Mouse (Mus musculus): ENCODE measurements around the gene Sema4c. TPM values are rescaled to one million over a fixed set of nuclear protein-coding genes. Genes with fewer than 3 reads are reported as not detected.
A peak's percentile ranks its signal among the peaks of the same experiment; 100 is the strongest.

Gene Sema4c
- total and polyA plus RNA-seq, 3 experiments = 0.87 TPM; not detected in 2

GRCm38 (mm10) chr1:36545845-36546600 lies 12.1 kb downstream of the Sema4c start:
- TF ChIP-seq GATA2 (IDR thresholded peaks at IDR 0.05; ENCODE audit: borderline replicate concordance, low read depth, low read length) (no peak), POLR2AphosphoS5 (IDR thresholded peaks at IDR 0.05; ENCODE audit: insufficient replicate concordance, low read depth, low read length) (no peak), TAL1 (conservative IDR thresholded peaks at IDR 0.05; ENCODE audit: low read depth, low read length) (no peak), GATA1 (IDR thresholded peaks at IDR 0.05; ENCODE audit: borderline replicate concordance, low read length) (no peak), CTCF (IDR thresholded peaks at IDR 0.05; ENCODE audit: low read depth, low read length) (no peak)
- DNase-seq (ENCODE audit: low spot score) (no peak), ATAC-seq (ENCODE audit: extremely low read depth, insufficient number of reproducible peaks, low FRiP score, poor library complexity, severe bottlenecking) (no peak)
- peaks cover 42% of the 10 kb centered on the region for H3K36me3 ChIP-seq (replicated peaks)
- no peaks in the 10 kb centered on the region for H3K9me3 ChIP-seq (replicated peaks)
- peaks cover 23% of the 10 kb centered on the region for H3K4me1 ChIP-seq (ENCODE audit: insufficient read depth, low read depth, low read length)
- peaks cover 18% of the 10 kb centered on the region for H3K27me3 ChIP-seq (ENCODE audit: insufficient read depth, low read length)
- peak overlapping the region; percentile 81 for H3K4me3 ChIP-seq (ENCODE audit: low read depth, low read length)

DNA sequence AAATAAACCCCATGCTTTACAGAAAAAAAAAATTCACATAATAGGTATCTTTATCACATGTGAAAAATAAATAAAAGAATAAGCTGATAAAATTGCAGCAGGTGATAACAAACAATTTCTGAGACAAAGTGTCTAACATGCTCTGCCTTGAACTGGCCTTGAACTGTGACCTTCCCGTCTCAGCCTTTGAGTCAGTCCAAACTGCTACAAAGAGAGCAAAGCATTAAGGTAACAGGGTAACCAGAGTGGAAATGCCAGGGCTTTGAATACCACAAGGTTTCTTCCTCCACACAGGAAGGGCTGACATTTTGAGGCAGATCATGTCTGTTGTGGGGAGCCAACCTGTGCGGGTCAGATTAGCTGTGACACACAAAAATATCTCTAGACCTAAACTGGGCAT lies 12.8 kb downstream of the Sema4c start:
- H3K4me1 ChIP-seq (ENCODE audit: insufficient read depth, low read depth, low read length) = peaks cover 23% of the 10 kb centered on the region
- DNase-seq (ENCODE audit: low spot score) (no peak), ATAC-seq (ENCODE audit: extremely low read depth, insufficient number of reproducible peaks, low FRiP score, poor library complexity, severe bottlenecking) (no peak)
- no peak overlapping the region for H3K4me3 ChIP-seq (ENCODE audit: low read depth, low read length)
- peaks cover 13% of the 10 kb centered on the region for H3K27me3 ChIP-seq (ENCODE audit: insufficient read depth, low read length)
- no peak for TF ChIP-seq POLR2AphosphoS5 (IDR thresholded peaks at IDR 0.05; ENCODE audit: insufficient replicate concordance, low read depth, low read length)
- no peak for TF ChIP-seq TAL1 (conservative IDR thresholded peaks at IDR 0.05; ENCODE audit: low read depth, low read length)
- TF ChIP-seq CTCF (IDR thresholded peaks at IDR 0.05; ENCODE audit: low read depth, low read length) = no peak
- no peak for TF ChIP-seq GATA1 (IDR thresholded peaks at IDR 0.05; ENCODE audit: borderline replicate concordance, low read length)
- TF ChIP-seq GATA2 (IDR thresholded peaks at IDR 0.05; ENCODE audit: borderline replicate concordance, low read depth, low read length) = no peak
- H3K36me3 ChIP-seq (replicated peaks) = peaks cover 48% of the 10 kb centered on the region
- H3K9me3 ChIP-seq (replicated peaks) = no peaks in the 10 kb centered on the region

- Histone ChIP-seq H3K27me3 (ENCODE audit: insufficient read depth, low read length) (no peaks in the 10 kb centered on the region), H3K4me1 (ENCODE audit: insufficient read depth, low read depth, low read length) (peaks cover 23% of the 10 kb centered on the region), H3K36me3 (replicated peaks) (peaks cover 72% of the 10 kb centered on the region), H3K9me3 (replicated peaks) (no peaks in the 10 kb centered on the region), H3K4me3 (ENCODE audit: low read depth, low read length) (no peak overlapping the region)
- TF ChIP-seq GATA1 (IDR thresholded peaks at IDR 0.05; ENCODE audit: borderline replicate concordance, low read length) (no peak), GATA2 (IDR thresholded peaks at IDR 0.05; ENCODE audit: borderline replicate concordance, low read depth, low read length) (no peak), POLR2AphosphoS5 (IDR thresholded peaks at IDR 0.05; ENCODE audit: insufficient replicate concordance, low read depth, low read length) (no peak), CTCF (IDR thresholded peaks at IDR 0.05; ENCODE audit: low read depth, low read length) (no peak), TAL1 (conservative IDR thresholded peaks at IDR 0.05; ENCODE audit: low read depth, low read length) (no peak)
- no peak for ATAC-seq (ENCODE audit: extremely low read depth, insufficient number of reproducible peaks, low FRiP score, poor library complexity, severe bottlenecking)
- DNase-seq (ENCODE audit: low spot score) = no peak
Observed at GRCm38 (mm10) chr1:36542925-36543324, 15.2 kb downstream of the Sema4c start.

DNA sequence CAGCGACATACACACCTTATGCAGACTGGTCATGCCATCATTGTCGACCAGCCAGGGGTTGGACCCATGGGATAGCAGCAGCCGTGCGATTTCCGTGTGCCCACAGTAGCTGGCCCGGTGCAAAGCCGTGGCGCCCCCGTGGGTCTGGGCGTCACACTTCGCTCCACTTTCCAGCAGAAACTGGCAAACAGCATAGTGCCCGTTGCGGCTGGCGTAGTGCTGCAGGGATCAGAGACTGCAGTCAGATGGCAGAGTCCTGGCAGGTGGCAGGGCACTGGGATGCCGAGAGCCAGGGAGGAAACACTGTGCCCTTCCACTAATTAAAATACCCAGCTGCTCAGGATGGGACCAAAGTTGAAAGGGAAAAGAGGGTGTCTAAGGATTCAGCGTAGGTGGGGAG lies 16.3 kb downstream of the Sema4c start:
- no peaks in the 10 kb centered on the region for H3K9me3 ChIP-seq (replicated peaks)
- peaks cover 17% of the 10 kb centered on the region for H3K4me1 ChIP-seq (ENCODE audit: insufficient read depth, low read depth, low read length)
- H3K36me3 ChIP-seq (replicated peaks) = peaks cover 79% of the 10 kb centered on the region
- DNase-seq (ENCODE audit: low spot score) (no peak), ATAC-seq (ENCODE audit: extremely low read depth, insufficient number of reproducible peaks, low FRiP score, poor library complexity, severe bottlenecking) (no peak)
- no peaks in the 10 kb centered on the region for H3K27me3 ChIP-seq (ENCODE audit: insufficient read depth, low read length)
- H3K4me3 ChIP-seq (ENCODE audit: low read depth, low read length) = no peak overlapping the region
- no peak for TF ChIP-seq GATA1 (IDR thresholded peaks at IDR 0.05; ENCODE audit: borderline replicate concordance, low read length)
- TF ChIP-seq CTCF (IDR thresholded peaks at IDR 0.05; ENCODE audit: low read depth, low read length) = no peak
- TF ChIP-seq POLR2AphosphoS5 (IDR thresholded peaks at IDR 0.05; ENCODE audit: insufficient replicate concordance, low read depth, low read length) = no peak
- no peak for TF ChIP-seq TAL1 (conservative IDR thresholded peaks at IDR 0.05; ENCODE audit: low read depth, low read length)
- TF ChIP-seq GATA2 (IDR thresholded peaks at IDR 0.05; ENCODE audit: borderline replicate concordance, low read depth, low read length) = no peak

DNA sequence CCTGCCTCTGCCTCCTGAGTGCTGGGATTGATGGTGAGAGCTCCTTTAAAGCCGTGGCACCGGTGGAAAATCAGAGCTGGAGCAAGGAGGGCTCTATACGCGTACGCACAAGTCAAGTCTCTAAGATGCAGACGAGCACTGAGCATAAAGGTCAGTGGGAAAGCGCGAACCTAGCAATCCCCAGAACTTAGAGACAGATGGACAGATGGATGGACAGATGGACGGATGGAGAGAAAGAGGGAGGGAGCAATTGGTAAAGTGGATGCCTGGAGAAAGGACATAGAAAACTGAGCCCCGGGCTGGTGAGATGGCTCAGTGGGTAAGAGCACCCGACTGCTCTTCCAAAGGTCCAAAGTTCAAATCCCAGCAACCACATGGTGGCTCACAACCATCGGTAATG lies 17.3 kb downstream of the Sema4c start:
- DNase-seq (ENCODE audit: low spot score) (no peak), ATAC-seq (ENCODE audit: extremely low read depth, insufficient number of reproducible peaks, low FRiP score, poor library complexity, severe bottlenecking) (no peak)
- H3K9me3 ChIP-seq (replicated peaks) = no peaks in the 10 kb centered on the region
- H3K36me3 ChIP-seq (replicated peaks) = peaks cover 87% of the 10 kb centered on the region
- H3K4me3 ChIP-seq (ENCODE audit: low read depth, low read length) = no peak overlapping the region
- no peaks in the 10 kb centered on the region for H3K27me3 ChIP-seq (ENCODE audit: insufficient read depth, low read length)
- peaks cover 9% of the 10 kb centered on the region for H3K4me1 ChIP-seq (ENCODE audit: insufficient read depth, low read depth, low read length)
- TF ChIP-seq POLR2AphosphoS5 (IDR thresholded peaks at IDR 0.05; ENCODE audit: insufficient replicate concordance, low read depth, low read length) (no peak), GATA2 (IDR thresholded peaks at IDR 0.05; ENCODE audit: borderline replicate concordance, low read depth, low read length) (no peak), CTCF (IDR thresholded peaks at IDR 0.05; ENCODE audit: low read depth, low read length) (no peak), TAL1 (conservative IDR thresholded peaks at IDR 0.05; ENCODE audit: low read depth, low read length) (no peak), GATA1 (IDR thresholded peaks at IDR 0.05; ENCODE audit: borderline replicate concordance, low read length) (no peak)

DNA sequence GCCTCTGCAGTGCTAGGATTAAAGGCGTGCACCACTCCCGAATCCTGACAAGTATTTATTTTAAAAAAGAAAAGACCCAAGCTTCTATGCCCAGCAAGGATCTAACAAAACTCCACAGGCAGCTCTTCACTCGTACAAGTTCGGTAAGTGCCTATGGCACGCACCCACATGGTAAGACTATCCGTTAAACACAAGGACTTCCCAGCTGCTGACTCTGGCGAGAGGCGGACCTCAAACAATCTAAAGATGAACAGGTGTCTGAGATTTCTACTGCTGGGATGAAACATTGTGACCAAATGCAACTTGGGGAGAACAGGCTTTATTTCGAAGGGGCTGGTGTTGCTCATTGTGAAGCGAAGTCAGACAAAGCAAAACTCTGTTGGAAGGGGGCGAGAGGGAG lies 18.0 kb downstream of the Sema4c start:
- no peak overlapping the region for H3K4me3 ChIP-seq (ENCODE audit: low read depth, low read length)
- no peak for ATAC-seq (ENCODE audit: extremely low read depth, insufficient number of reproducible peaks, low FRiP score, poor library complexity, severe bottlenecking)
- no peak for TF ChIP-seq POLR2AphosphoS5 (IDR thresholded peaks at IDR 0.05; ENCODE audit: insufficient replicate concordance, low read depth, low read length)
- no peak for TF ChIP-seq TAL1 (conservative IDR thresholded peaks at IDR 0.05; ENCODE audit: low read depth, low read length)
- no peak for TF ChIP-seq GATA2 (IDR thresholded peaks at IDR 0.05; ENCODE audit: borderline replicate concordance, low read depth, low read length)
- peaks cover 88% of the 10 kb centered on the region for H3K36me3 ChIP-seq (replicated peaks)
- no peaks in the 10 kb centered on the region for H3K9me3 ChIP-seq (replicated peaks)
- H3K4me1 ChIP-seq (ENCODE audit: insufficient read depth, low read depth, low read length) = peaks cover 4% of the 10 kb centered on the region; the same call in 1 of the 2 replicates
- no peak for DNase-seq (ENCODE audit: low spot score)
- H3K27me3 ChIP-seq (ENCODE audit: insufficient read depth, low read length) = no peaks in the 10 kb centered on the region

Measured in G1E (cell line).